Mouse (Mus musculus) c-Kit-positive CD71-positive TER-119-negative erythroid progenitor cells, embryonic 14.5 days (primary cell): Measurements from ENCODE around the gene Rasa2.

Experiments
- DNase-seq: peaks from one replicate; pipeline ENCODE4 v3.0.0-alpha.2; 2013; ENCODE audit warnings: low read depth

The Rasa2 gene

DNA sequence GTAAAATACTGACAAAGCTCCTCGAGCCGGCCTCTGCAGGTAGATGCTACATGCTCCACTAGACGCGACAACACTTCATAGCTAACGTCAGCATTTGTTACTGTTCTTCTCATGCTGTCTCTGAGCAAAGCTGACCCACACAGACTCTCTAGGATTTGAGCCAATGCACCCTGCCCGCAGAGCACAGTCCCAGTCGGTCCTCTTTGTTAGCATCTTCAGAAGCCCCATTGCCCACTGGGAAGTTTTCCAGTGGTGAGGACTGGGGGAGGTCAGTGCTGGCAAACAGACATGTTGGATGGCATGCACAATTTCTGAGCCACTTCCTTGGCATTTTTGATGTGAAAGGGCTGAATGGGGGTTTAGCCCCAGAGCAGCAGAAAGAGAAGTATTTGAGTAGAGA lies 8.0 kb upstream of the Rasa2 start:
- DNase-seq: no peak

DNA sequence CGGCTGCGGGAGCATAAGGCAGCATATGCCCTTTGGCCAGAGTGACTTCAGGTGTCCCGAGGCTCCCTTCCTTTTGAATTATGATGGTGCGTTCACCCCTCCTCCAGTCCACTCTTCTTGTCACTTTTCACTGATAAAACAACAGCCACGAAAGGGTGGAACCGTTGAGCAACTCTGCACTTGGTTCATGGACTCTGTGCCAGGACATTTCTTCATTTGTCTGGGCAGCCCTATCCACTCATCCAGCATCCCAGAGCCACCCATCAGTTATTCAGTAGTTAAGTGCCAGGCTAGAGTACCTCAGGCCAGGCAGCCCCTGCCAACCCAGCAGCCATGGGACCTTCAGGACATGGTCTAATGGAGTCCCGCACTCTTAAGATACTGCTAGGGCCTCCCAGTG lies 7.1 kb upstream of the Rasa2 start:
- DNase-seq: no peak

DNA sequence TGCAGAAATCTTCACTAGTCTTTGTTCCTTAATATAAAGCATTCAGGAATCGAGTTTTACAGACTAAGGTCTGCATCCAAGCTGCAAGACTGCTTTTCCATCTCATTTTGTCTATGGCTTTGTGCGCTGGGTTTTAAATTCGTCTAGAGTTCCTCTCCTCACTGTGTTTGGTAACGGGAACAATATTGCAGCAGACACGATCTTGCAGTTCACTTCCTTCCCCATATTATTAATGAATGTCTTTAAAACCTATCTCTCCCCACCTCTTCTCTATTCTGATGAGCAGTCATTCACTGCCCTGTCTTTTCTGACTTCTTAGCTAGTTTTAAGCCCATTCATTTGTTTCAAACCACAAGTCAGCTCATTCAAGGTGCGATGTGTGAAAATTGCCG lies 5.7 kb upstream of the Rasa2 start:
- DNase-seq: no peak

DNA sequence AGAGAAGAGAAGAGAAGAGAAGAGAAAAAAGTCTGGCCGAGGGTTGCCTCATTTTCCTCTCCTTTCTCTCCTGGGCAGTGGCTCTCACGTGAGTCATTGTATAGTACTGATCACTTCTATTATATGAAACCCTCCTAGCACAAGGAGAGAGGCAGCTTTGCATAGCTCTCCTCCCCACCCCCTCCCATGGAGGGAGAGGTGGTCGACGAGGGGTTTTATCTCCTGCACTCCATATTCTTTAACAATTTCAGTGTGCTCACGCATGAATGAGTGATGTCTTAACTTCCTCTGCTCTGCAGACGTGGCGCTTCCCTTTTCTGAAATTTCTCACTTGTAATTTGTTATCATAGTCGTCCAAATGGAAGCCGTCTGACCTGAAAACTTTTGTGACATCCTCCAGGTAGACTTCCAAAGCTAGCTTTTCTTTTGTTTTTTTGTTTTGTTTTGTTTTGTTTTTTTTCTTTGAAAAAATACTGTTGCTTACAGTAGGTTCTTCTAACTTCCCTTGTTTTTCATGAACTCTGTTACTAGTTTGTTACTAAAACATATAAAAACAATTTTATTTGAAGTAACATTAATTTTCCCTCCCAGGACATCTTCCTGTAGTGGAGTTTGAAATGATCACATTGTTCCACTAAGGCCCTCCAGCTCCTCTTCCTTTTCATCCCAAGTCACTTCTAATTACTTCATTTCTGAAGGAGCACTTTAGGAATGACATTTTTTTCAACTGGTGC lies 5.2 kb upstream of the Rasa2 start:
- no peak for DNase-seq

DNA sequence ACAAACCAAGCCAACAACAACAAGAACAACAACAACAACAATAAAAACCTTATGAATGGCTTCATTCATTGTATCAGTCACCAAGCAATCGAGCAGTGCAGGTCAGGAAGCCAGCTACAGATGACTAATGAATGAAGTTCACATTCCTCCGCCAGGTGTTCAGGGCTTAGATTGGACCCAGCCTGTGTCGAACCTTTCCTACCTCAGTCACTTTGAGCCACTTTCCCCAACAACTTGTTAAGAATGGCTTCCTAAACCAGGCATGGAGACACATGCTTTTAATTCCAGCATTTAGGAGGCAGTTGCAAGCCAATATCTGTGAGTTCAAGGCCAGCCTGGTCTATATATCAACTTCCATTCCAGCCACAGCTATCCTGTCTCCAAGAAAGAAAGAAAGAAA lies 4.5 kb upstream of the Rasa2 start:
- no peak for DNase-seq

DNA sequence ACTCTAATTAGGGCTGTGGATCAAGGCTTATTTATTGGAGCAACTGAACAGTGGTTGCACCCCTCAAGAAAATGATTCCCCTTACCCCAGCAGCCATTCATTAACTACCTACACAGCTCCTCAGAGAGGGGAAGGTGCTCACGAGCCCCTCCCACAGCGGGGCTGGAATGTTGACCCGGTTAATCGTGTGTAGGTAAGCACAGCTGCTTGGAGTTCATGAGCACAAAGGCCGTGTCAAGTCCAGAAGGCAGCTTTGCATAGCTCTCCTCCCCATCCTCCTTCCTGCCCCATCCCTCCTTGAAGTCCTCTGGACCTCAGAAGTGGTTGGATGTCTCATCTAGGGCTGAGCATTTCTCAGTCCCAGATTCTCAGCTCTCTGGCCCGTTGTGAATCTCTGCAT lies 3.8 kb upstream of the Rasa2 start:
- DNase-seq: no peak

DNA sequence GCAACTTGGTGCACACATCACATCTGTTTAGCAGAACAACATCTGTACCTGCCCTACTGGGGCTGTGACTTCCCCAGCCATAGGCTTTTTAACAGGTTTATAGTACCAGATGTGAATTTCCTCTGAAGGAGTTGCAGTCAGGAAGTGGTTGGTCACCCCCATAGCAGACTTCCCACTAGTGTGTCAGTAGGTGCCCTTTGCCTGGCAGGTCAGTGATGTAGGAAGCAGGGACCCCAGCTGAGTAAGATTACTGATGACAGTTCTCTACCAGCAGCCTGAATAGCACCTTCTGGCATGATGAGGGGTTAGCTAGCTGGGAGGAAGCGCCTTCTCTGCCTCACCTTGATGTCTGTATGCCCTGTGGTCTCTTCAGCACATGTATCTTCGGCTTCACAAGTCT lies 2.4 kb upstream of the Rasa2 start:
- no peak for DNase-seq

DNA sequence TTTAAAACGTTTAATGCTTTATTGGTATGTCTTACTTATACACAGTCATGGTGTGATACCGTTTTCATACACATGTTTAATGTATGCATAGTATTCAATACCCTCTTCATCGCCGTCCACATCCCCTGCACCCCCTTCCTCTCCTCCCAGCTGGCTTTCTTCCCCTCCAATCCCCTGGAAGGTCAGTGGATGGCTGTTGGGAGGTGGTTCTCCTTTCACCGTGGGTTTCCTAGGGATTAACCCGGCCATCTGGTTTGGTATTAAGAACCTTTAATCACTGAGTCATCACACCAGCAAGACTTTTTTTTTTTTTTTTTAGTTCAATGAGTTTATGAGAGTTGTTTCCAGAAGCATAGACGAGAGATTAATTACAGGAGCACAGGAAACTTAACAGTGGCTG lies 1.3 kb upstream of the Rasa2 start:
- DNase-seq: no peak

DNA sequence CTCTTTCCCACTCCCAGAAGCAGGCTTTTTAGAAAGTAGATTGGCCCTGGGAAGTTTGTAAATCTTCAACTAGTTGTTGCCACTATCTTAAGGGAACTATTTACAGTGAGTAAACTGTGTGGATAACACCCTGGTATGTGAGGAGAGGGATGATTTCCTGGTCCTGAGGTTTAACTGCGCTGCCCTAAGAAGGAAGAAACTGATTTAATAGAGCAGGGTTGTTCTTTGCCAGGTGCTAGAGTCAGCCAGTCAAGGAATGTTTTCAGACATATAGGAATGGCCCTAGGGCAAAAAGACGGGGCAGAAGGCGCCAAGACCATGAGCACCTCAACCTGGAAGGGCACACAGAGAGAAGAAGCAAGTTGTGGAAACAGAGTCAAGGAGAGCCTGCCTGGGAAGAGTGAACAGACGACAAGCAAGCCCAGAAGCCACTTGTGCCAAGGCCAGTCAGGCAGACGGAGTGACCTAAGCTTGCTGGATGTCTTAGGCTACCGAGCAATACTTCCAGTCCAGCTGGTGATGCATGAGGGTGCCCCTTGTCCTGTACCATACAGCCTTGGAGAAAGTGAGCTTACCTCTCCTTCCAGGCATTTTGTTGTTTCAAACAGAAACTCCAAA lies 765 bp upstream of the Rasa2 start:
- DNase-seq: no peak

DNA sequence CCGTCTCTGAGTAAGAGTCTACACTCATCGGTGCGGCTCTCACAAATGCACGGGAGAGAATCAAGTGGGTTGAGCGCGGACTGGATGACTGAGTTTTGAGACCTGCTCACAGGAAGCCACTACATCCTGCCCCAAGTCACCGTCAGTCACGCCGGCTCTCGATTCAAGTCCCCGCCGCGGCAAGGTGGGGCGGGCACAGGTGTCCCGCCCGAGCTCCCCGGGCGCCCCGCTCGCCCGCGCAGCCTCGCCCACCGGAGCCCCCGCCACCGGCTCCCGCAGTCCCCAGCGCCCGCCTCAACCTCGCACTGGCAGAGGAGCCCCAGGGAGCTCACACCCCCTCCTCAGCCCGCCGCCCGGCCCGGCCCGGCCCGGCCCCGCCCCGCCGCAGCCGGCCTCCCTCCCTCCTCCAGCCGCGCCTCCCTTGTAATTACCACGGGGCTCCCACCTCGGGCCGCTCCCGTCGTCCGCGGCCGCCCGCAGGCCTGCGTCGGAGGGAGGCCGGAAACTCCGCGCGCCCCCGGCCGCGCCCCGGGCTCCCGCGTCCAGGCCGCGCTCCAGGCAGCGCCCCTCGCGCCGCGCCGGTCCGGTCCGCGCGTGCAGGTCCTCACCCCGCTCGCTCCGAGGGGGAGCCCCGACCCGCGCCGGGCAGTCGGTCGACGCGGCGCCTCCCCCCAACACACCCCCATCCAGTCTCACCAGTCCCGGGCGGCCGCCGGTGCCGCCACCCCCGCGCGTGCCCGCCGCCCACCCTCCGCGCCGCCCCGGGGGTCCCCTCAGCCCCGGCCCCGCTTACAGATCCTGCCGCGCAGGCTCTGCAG lies 637 bp downstream of the Rasa2 start:
- DNase-seq: peak; percentile 28

DNA sequence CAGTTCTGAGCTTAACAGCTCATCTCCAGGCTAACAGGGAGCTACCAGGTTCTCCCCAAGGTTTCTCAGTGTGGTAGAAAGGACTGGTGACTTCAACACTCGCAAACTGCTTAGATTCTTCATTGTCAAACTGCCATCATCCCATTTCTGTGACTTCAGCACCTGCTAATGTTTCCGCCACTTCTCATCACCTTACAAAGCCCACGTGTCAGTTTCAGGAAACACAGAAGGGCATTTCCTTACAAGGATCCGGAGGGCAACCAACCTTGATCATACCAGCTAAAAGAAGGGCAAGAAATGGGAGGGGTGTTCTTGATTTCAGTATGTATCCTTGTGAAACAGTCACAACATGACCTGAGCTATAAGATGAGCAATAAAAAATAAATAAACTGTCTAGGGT lies 2.3 kb downstream of the Rasa2 start:
- DNase-seq: no peak

DNA sequence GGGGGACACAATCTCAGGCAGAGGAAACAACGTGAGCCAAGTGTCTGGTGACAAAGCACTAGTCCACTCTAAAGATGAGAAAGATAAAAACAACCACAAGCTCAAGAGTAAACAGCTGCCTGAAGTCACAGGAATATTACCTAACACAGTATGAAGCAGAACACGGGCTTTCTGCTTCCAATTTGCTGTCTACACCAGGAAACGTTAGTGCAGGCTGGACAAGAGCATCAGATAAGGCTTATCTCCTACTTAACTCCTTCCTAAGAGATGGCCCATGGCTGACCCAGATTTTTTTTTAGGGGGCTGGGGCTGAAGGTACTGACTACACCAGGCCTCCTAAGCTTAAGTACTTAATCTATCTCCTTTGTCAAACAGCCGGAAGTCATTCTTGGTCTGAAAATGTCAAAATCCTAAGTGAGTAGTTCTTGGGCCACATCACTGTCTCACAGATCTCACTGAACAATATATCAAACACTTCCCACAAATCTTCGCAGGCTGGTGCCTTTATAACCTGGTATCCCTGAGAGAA lies 3.8 kb downstream of the Rasa2 start:
- no peak for DNase-seq

DNA sequence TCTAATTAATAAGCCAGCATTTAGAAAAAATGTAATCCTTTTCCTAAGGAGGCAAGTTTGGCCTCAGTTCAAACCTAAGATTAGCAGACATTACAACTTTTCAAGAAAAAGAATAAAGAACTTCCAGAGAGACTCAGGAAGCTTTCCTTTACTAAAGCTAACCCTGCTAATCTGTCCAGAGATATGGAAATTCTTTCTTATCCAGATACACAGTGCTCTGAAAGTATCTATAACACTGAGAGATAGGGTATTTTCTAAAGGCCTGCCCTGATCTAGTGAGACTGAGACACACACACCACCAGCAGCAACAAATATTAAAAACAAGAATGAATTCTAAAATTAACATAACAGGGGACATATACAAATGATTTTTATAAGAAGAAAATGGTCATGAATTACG lies 4.4 kb downstream of the Rasa2 start:
- no peak for DNase-seq

DNA sequence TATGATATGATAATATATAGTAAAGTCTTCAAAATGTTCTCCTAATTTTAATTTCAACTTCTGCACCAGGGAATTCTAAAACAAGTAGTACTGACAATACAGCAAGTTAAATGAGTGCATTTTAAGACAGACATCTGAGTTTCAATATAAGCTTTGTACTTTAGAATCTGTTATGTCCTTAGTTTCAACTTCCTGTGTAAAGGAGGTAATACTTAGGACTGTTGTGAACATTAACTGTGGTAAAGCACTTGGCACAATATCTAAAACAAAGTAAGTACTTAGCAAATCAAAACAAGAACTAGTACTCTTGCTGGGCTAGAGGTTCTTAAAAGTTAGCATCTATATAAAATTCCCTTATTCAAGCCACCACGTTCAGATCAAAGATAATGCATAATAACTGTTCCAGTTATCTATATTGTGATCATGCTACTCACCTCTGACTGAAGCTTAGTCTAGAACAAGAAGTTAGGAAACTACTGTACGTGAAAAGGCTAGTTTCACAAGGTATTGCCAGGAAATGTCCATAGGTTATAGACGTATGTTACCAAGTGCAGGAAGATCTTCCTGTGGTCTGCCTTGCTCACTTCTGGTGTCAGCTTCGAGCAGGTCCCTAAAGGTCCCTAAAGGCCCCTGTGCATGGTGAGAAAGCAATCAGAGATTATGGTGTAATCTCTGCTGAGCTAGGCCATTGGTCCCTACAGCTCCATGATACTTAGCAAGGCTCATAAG lies 12.8 kb downstream of the Rasa2 start:
- DNase-seq: no peak

DNA sequence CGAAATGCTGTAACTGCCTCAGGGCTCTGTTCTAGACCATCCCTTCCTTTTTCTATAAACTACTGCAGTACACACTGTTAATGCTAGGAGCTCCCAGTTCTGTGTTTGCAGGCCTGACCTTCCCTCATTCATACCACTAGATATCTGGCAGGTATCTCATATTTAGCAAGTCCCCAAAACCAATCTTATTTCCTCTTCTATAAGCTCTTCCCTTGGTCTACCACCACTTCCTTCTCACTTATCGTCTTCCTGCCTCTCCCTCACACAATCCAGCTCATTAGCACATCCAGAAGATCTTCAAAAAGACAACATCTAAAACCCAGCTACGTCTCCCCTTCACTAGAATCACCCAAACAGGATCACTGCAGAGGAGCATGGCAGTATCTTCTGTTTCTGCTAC lies 19.1 kb downstream of the Rasa2 start:
- DNase-seq: no peak

DNA sequence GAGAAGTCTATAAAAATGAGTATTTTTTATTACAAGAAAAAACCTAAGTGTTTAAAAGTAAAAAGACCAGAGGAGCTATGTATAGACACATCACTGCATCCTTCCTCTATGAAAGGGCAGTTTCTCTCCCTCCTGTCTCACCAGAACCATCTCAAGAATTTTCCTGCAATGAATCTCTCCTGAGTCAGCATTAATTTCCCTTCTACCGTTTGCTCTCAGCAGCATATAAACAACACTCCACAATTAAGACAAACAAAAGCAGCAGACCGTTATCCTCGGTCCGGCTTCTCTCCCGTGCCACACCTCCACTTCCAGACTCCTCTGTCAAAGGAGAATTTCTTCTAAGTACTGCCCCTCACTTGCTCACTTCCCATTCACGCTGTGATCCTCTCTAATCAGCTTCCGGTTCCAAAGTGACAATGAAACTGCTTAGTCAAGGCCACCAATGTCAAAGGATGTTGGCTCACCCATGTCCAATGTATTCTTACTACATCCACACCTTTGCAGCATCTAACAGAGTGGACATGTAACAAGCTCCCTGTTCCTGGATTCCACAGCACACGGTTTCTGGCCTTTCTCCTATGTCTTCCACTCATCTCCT lies 19.6 kb downstream of the Rasa2 start:
- no peak for DNase-seq

DNA sequence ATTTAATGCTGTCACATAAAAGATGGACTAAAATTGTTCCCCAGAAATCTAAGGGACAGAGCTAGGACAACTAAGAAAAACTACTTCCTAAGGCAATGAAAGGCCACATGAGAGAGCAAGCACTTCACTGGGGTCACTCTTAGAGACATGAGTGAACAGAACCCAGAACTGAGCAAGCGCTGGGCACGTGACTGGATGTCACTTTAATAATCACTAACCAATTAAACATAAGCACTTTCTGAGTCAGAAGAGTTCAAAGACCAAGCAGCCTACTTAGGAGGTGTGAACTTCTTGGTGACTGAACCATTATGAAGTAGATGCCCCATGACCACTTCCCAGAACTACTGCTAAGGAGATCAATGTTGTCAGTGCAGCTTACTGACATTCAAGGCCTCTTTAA lies 20.6 kb downstream of the Rasa2 start:
- no peak for DNase-seq

DNA sequence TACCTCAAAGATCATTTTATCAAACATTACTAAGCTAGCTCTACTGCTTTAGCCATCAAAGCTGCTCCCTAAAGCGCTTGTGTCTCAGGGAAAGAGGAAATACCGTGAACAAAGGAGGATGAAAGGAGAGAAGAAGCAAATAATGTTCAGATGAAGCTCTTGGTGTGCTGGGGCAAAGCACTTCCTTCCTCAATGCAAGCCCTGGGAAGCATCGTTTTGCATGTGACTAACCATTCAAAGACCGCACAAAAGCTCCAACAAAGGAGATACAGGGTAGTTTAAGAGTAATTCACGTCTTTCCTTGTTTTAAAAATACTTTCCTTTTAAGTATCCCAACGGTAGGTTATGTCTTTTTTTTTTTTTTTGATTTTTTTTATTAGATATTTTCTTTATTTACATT lies 28.0 kb downstream of the Rasa2 start:
- no peak for DNase-seq

DNA sequence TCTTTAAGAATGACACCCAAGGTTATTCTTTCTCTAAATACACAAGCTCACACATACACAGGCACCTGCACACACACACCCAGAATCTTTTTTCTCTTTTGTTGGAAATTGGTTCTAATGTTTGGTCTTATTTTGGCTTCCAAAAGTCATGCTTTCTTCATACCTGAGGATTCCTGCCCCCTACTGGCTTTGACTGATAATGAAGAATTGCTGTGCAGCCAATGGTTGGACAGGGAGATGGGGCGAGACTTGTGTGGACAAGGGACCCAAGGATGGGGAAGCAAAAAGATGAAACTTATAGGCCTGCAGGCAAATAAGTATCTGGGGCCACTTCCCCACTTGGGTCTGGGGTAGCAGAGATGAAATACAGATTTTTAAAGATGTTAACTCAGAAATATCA lies 33.5 kb downstream of the Rasa2 start:
- DNase-seq: no peak

DNA sequence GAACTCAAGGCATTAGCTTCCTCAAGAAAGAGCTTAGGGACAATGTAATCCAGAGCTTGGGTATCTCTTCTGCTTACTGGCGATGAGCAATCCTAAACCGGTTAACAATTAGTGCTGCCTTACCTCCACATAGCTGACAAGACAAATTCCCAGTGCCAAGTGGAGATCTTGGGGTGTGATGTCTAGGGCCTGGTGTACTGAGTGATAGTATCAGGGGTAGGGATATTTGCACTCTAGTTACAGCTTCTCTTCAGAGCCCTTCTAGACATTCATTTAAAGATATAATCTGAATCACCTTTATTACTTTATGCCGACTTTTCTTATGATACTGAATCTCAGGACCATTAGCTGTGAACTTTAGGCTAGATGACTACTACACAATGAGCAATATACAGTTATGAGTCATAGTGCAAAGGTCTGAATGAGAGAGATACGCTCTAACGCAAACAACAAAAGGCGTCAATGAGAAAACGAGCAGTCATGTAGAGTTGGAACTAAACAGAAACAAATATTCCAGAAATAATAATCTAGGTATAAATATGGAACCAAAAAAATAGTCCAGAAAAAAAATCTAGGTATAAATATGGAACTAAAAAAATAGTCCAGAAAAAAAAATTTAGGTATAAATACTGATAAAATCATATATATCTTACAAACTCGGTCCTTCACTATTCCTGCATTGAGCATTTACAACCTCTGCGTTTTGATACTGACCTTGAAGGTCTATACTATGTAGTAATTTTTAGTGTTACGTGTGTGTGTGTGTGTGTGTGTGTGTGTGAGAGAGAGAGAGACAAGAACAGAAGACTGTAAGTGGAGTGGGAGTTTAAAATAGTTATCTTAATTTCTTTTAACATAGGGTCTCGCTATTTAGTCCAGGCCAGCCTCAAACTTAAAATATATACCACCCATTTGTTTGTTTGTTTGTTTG lies 38.5 kb downstream of the Rasa2 start:
- no peak for DNase-seq

DNA sequence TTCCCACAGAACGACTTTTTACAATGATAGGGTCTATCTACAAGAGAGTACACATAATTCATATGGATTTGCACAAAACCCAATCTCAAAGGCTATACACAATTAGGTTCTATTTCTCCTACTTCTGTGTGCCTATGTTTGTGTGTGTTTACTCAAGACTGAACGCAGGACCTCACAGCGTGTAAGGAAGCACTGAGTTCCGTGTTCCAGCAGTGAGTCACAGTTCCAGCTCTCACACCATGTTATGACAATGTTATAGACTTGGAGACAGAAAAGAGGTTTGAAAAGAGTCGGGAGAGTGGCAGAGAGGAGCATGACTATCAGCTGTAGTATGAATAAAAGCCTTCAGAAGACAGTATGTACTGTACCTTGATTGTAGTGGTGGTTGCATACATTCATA lies 42.1 kb downstream of the Rasa2 start:
- DNase-seq: no peak
